13 mouse cellular contexts compared by ENCODE assay signal in the genomic region with DNA sequence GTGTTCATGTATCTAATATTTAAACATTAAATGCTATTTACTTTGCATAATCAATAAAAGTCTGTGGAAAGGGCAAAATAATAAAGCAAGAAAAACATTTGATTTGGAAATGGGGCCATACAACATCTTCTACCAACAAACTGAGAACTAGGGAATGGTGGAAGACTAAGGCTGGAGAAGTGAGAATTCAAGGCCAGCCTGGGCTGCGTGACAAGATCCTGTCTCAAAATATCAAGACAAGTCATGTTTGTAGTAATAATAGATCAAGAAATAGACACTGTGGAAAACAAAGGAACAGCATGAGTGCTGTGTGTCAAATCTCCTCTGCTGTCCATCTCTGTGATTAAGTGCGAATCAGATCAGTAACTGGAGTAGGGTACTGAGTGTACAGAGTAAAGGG.
"Had no signal": no experiment of that assay in that cellular context is flagged by ENCODE, and none has a peak within 500 bp of the region (broad histone marks: within the 10 kb centered on the region; RNA-seq: fewer than 3 reads in every experiment).

No protein-coding gene starts in this region.

- DNase-seq: gastrocnemius, postnatal 10 days; gastrocnemius, postnatal 25 days; heart, adult 2 months; heart, postnatal 10 days; heart, postnatal 4 days; kidney, adult 18-20 months; kidney, adult 8-10 months; kidney, postnatal 10 days; kidney, postnatal 25 days; kidney, postnatal 4 days; liver; liver, embryonic 13.5 days; liver, postnatal 0 days had no signal
